Mouse (Mus musculus) erythroblast, adult 5-6 weeks (primary cell): ENCODE measurements around the gene Itih2. TPM values are rescaled to one million over a fixed set of nuclear protein-coding genes. Genes with fewer than 3 reads are reported as not detected.

Experiments used
- ATAC-seq: replicated peaks from 2 replicates; pipeline ENCODE4 v1.8.0; 2016; ENCODE audit warnings: moderate number of reproducible peaks, mild to moderate bottlenecking, moderate TSS enrichment, inconsistent platforms; ENCODE audit not compliant: poor library complexity, low FRiP score, severe bottlenecking
- total RNA-seq, 2 experiments: library from RNA; stranded (forward) in 1 of 2; stranded (reverse) in 1 of 2; fragments of 150-400 nt in 1 of 2; fragments of 200-764, 138-1000 nt in 1 of 2; gene quantifications; 2 replicates each; pipeline versions ENCODE4 v1.2.3 to v1.2.4; 2015 to 2017; ENCODE audit warnings: low replicate concordance in 2 of 2

Itih2 gene
- not detected in 2 replicates for total RNA-seq (2015; ENCODE audit: low replicate concordance)
- not detected in 2 replicates for total RNA-seq (2017; ENCODE audit: low replicate concordance)

- ATAC-seq = no peak
Measured at GRCm38 (mm10) chr2:10131296-10131695, at the start of gene Itih2. Gene Itih2, minus strand, starts transcription at chr2:10131396.

- no peak for ATAC-seq
Measured at GRCm38 (mm10) chr2:10169991-10170390, 38.8 kb upstream of the Itih2 start.

GRCm38 (mm10) chr2:10168016-10168415 is 36.8 kb upstream of the Itih2 start:
- ATAC-seq = no peak

GRCm38 (mm10) chr2:10167283-10167682 is 36.1 kb upstream of the Itih2 start:
- ATAC-seq = no peak

- no peak for ATAC-seq
Measured at GRCm38 (mm10) chr2:10166635-10167034, 35.4 kb upstream of the Itih2 start.

- no peak for ATAC-seq
Measured at GRCm38 (mm10) chr2:10162011-10162410, 30.8 kb upstream of the Itih2 start.

- no peak for ATAC-seq
Measured at GRCm38 (mm10) chr2:10157184-10157583, 26.0 kb upstream of the Itih2 start.

- no peak; the same call in 1 of the 2 replicates for ATAC-seq
Measured at GRCm38 (mm10) chr2:10153201-10154075, 22.2 kb upstream of the Itih2 start, which contains the start of gene Itih5. Gene Itih5, plus strand, starts transcription at chr2:10153571.

- no peak for ATAC-seq
Measured at GRCm38 (mm10) chr2:10152590-10152989, 21.4 kb upstream of the Itih2 start.

- ATAC-seq = no peak
Measured at GRCm38 (mm10) chr2:10147176-10147575, 16.0 kb upstream of the Itih2 start.

- no peak for ATAC-seq
Measured at GRCm38 (mm10) chr2:10145514-10145913, 14.3 kb upstream of the Itih2 start.

GRCm38 (mm10) chr2:10142472-10143454 is 11.6 kb upstream of the Itih2 start:
- no peak for ATAC-seq

GRCm38 (mm10) chr2:10140456-10140855 is 9.3 kb upstream of the Itih2 start:
- no peak for ATAC-seq

GRCm38 (mm10) chr2:10137320-10137719 is 6.1 kb upstream of the Itih2 start:
- ATAC-seq = no peak

- ATAC-seq = no peak
Measured at GRCm38 (mm10) chr2:10133941-10134340, 2.7 kb upstream of the Itih2 start.

- ATAC-seq = no peak
Measured at GRCm38 (mm10) chr2:10132128-10132527, 932 bp upstream of the Itih2 start.

- no peak for ATAC-seq
Measured at GRCm38 (mm10) chr2:10130341-10130990, 730 bp downstream of the Itih2 start.

GRCm38 (mm10) chr2:10128571-10128970 is 2.6 kb downstream of the Itih2 start:
- ATAC-seq = no peak

- no peak for ATAC-seq
Measured at GRCm38 (mm10) chr2:10127471-10127870, 3.7 kb downstream of the Itih2 start.

- ATAC-seq = no peak
Measured at GRCm38 (mm10) chr2:10126122-10126521, 5.1 kb downstream of the Itih2 start.
